Mouse (Mus musculus): Measurements from ENCODE around the gene Cp. TPM values are rescaled to one million over a fixed set of nuclear protein-coding genes. Genes with fewer than 3 reads are reported as not detected.
"Not testable (repeated sequence)": the region's sequence is repeated elsewhere in the genome, so short reads cannot be mapped to it uniquely, and the experiment has no call there.

Gene Cp
- polyA plus RNA-seq, 1 experiment from 2014 or later = 3.0 TPM

DNA sequence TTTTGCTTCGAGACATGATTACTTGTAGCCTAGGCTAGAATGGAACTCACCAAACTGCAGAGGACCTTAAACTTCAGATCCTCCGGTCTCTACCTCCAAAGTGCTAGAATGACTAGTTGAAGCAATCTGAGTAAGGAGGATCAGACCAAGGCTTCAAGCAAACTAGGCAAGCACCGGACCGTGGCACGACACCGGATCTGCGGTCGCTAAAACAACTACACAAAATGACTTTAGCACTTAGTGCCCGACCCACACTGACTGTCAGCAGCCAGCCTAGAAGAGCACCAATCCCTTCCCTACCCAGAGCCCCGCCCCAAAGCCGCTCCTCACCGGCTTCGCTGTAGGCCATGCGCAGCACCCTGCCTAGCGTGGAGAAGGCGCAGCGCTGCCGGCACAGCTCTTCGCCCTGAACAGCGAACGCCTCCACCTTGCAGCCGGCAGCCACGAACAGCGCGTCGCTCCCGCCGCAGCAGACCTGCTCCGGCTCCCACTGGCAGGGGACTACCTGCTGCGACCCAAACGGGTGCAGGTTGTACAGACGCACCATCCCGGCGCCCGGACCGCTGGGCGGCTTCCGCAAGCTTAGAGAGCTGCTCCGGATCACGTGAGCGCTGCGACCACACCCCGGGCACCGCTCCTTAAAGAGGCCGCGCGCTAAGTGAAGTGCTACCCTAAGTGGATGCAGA is 78.0 kb downstream of the Cp start, which contains the start of gene Hps3:
Gene Hps3, minus strand, starts transcription at position 597 of the 686 bp plus-strand sequence.
- Histone ChIP-seq H3K27ac (peak within 1 kb of the TSS; percentile 66; the same call in 1 of the 2 replicates), H3K36me3 (ENCODE audit: poor library complexity, severe bottlenecking) (no peaks in the 10 kb centered on the region), H3K4me2 (peak within 1 kb of the TSS; percentile 76), H3K4me3 (peak within 1 kb of the TSS; percentile 81), H3K9me3 (replicated peaks) (no peaks in the 10 kb centered on the region), H3K4me1 (peaks cover 12% of the 10 kb centered on the region), H3K27me3 (no peaks in the 10 kb centered on the region), H3K9ac (peak within 1 kb of the TSS; percentile 74)
- peak; percentile 99 for ATAC-seq
- under 1% methylated on average over 47 of the region's 47 CpGs for WGBS

DNA sequence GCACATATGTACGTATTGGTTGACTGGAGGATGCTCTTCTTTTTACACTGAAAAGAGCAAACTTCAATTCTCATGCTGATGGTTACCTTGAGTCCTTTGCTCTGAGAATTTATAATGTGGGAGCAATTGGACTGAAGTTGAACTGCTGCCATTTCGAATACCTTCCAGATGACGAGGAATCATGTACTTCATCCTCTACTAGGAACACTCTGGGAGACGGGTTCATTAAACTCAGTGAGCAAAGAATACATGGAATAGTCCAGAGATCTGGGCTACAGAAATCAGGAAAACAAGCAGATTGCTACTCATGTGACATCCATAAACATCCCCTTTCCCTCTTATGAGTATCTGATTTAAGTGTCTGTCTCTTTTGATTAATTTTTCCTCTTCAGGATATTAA is 79.2 kb downstream of the Cp start:
- Histone ChIP-seq H3K4me3 (no peak overlapping the region), H3K4me2 (no peak overlapping the region), H3K27ac (no peak overlapping the region), H3K36me3 (ENCODE audit: poor library complexity, severe bottlenecking) (no peaks in the 10 kb centered on the region), H3K4me1 (peaks cover 12% of the 10 kb centered on the region), H3K27me3 (no peaks in the 10 kb centered on the region), H3K9me3 (replicated peaks) (no peaks in the 10 kb centered on the region), H3K9ac (no peak overlapping the region)
- no peak for ATAC-seq
- WGBS = 85% methylated on average over 4 of the region's 4 CpGs

DNA sequence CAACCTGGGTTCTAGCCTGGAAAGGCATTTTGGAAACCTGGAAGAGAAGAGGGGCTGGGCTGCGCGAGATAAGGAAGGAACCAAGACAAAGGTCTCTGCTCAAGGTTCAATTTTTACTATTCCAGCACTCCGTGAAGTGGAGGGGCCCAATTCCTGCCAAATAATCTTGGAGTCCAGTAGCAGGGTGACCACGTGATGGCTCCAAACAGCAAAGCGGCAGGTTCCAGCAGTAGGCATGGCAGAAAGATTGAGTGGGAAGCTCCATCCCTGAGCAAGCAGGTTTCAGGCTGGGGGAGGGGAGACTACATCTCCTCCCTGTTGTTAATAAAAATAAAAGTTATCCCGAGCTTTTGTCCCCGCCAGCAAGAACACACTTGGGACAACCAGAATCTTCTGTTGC is 84.6 kb downstream of the Cp start:
- not testable (repeated sequence) for H3K4me1 ChIP-seq; H3K27me3 ChIP-seq; H3K4me2 ChIP-seq; H3K4me3 ChIP-seq; H3K9ac ChIP-seq; H3K9me3 ChIP-seq (replicated peaks); H3K27ac ChIP-seq; H3K36me3 ChIP-seq (ENCODE audit: poor library complexity, severe bottlenecking); ATAC-seq
- WGBS = 93% methylated on average over 7 of the region's 7 CpGs

DNA sequence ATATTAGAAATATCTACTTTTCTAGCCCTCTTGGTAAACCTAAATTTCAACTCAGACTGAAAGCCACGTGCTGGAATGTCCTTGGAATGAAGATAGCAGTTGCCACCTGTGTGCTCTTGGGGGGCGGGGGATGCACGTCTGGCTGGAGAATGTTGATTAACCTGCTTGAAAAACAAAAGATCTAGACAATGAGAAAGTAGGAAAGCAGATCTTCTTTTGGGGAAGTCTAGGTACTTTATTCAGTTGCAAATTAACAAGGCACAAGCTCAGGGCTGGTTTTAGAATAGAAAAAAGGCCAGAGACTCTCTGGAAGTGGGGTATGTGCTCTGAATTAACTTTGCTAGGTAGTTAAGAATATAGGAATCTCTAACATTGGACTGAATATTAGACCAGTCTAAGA is 87.9 kb downstream of the Cp start:
- not testable (repeated sequence) for H3K4me2 ChIP-seq; H3K9ac ChIP-seq; H3K9me3 ChIP-seq (replicated peaks); H3K36me3 ChIP-seq (ENCODE audit: poor library complexity, severe bottlenecking); H3K27me3 ChIP-seq; H3K4me1 ChIP-seq; ATAC-seq; H3K27ac ChIP-seq; H3K4me3 ChIP-seq
- 55% methylated on average over 3 of the region's 3 CpGs for WGBS

DNA sequence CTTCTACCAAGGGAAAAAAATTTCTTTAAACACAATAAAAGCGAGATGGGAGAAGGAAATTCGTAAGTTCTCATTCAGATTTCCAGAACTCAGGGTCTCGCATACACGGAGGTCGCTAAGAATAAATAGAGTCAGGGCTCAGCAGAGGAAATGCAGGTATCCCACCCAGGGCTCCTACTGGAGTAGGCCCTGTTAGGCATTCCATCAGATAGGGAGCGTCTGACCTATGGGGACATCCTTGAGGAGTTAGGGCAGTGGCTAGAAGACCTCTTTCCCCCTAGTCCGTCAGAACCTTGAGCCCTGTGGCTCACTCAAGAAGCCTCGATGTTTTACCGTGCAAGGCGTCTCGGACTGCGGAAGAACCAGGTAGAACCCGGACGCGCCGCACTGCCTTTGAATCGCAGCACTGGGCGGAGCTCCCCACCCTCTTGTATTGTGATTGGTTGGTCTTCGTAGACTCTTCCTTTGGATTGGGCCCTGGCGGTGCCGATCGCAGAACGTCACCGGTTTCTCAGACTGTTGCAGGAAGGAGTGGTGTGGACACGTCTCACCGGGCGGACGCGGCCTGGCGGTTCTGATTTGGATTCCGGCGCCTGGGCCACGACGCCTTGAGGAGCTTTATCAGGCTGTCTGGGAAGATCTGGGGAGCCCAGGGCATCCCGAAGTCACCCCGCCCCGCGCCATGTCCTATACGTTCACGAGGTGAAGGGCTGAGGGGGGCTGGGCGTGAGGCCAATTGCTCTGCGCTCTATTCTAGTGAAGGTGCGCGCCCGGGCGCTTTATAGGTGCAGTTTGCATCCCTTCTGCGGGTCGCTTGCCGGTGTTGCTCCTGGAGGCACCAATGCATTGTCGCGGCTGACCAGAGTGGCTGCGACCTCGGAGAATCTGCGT is 100.7 kb downstream of the Cp start, which contains the start of gene Hltf:
Gene Hltf, plus strand, starts transcription at position 506 of the 891 bp plus-strand sequence.
- Histone ChIP-seq H3K27ac (peak within 1 kb of the TSS; percentile 63), H3K4me1 (peaks cover 4% of the 10 kb centered on the region), H3K36me3 (ENCODE audit: poor library complexity, severe bottlenecking) (peaks cover 6% of the 10 kb centered on the region), H3K27me3 (no peaks in the 10 kb centered on the region), H3K9me3 (replicated peaks) (no peaks in the 10 kb centered on the region), H3K9ac (peak within 1 kb of the TSS; percentile 76), H3K4me3 (peak within 1 kb of the TSS; percentile 80), H3K4me2 (peak within 1 kb of the TSS; percentile 68)
- WGBS = under 1% methylated on average over 49 of the region's 54 CpGs
- ATAC-seq = peak; percentile 100

DNA sequence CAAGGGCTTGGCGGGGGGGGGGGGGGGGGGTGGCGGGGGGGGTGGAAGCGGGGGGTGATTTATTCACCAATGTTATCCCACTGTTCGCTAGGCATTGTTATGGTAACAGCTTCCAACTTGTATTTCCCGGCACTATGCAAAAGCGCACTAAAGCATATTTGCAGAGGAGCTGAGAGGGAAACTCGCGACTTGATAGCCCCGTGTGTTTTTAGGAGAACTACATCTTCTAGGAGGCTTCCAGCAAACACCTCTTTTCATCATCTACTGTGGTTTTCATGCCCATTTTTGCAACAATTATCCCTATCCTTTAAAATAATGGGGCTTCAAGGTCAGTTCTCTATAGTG is 101.3 kb downstream of the Cp start:
- Histone ChIP-seq H3K4me3 (peak overlapping the region; percentile 80), H3K27ac (no peak overlapping the region), H3K36me3 (ENCODE audit: poor library complexity, severe bottlenecking) (peaks cover 11% of the 10 kb centered on the region), H3K27me3 (no peaks in the 10 kb centered on the region), H3K4me2 (peak overlapping the region; percentile 68), H3K9me3 (replicated peaks) (no peaks in the 10 kb centered on the region), H3K4me1 (peaks cover 4% of the 10 kb centered on the region), H3K9ac (peak overlapping the region; percentile 76)
- no peak; the same call in 1 of the 2 replicates for ATAC-seq
- WGBS = 2% methylated on average over 6 of the region's 9 CpGs

Other genes with a start within 250 kb of the Cp start
- gene Hps3, start 78.3 kb downstream of the Cp start, polyA plus RNA-seq (2015; fragmentation: Nextera tagmentation; extraction: Ambion mirVana) = 10.2 and 11.3 TPM in 2 replicates
- gene Hltf, start 100.8 kb downstream of the Cp start, polyA plus RNA-seq (2015; fragmentation: Nextera tagmentation; extraction: Ambion mirVana) = 23.5 and 25.9 TPM in 2 replicates
- gene Gyg, start 198.3 kb downstream of the Cp start, polyA plus RNA-seq (2015; fragmentation: Nextera tagmentation; extraction: Ambion mirVana) = 22.6 and 26.7 TPM in 2 replicates